Mouse (Mus musculus): ENCODE data around the gene Olfr1247.
"Not testable (repeated sequence)": the region's sequence is repeated elsewhere in the genome, so short reads cannot be mapped to it uniquely, and the experiment has no call there.

Olfr1247 gene

GRCm38 (mm10) chr2:89614030-89614429 is at the start of gene Olfr1247:
Gene Olfr1247, minus strand, starts transcription at chr2:89614130.
- DNase-seq (ENCODE audit: low spot score in 2 of 2) = no peak

GRCm38 (mm10) chr2:89661367-89661766 is 47.4 kb upstream of the Olfr1247 start, which contains the start of gene Olfr1250:
Gene Olfr1250, minus strand, starts transcription at chr2:89661467.
- DNase-seq (ENCODE audit: low spot score in 2 of 2) = no peak

GRCm38 (mm10) chr2:89634883-89635282 is 21.0 kb upstream of the Olfr1247 start, which contains the start of gene Olfr1249:
Gene Olfr1249, minus strand, starts transcription at chr2:89634983.
- no peak for DNase-seq (ENCODE audit: low spot score in 2 of 2)

- DNase-seq (ENCODE audit: low spot score in 2 of 2) = not testable (repeated sequence)
Measured at GRCm38 (mm10) chr2:89618145-89618544, 4.2 kb upstream of the Olfr1247 start, which contains the start of gene Olfr1248. Gene Olfr1248, minus strand, starts transcription at chr2:89618245.

- no peak for DNase-seq (ENCODE audit: low spot score in 2 of 2)
Measured at GRCm38 (mm10) chr2:89593057-89593456, 20.9 kb downstream of the Olfr1247 start, which contains the start of gene Olfr1246. Gene Olfr1246, minus strand, starts transcription at chr2:89593157.

- DNase-seq (ENCODE audit: low spot score in 2 of 2) = no peak
Measured at GRCm38 (mm10) chr2:89578347-89578746, 35.6 kb downstream of the Olfr1247 start, which contains the start of gene Olfr1245. Gene Olfr1245, minus strand, starts transcription at chr2:89578447.

- DNase-seq (ENCODE audit: low spot score in 2 of 2) = not testable (repeated sequence)
Measured at GRCm38 (mm10) chr2:89562706-89563105, 51.2 kb downstream of the Olfr1247 start.
